Mouse (Mus musculus) cerebellum, adult 8-10 months (tissue): Measurements from ENCODE around the gene Mrpl44.

Experiments
- DNase-seq: peaks from one replicate; pipeline ENCODE4 v3.0.0; 2022

Mrpl44 gene

DNA sequence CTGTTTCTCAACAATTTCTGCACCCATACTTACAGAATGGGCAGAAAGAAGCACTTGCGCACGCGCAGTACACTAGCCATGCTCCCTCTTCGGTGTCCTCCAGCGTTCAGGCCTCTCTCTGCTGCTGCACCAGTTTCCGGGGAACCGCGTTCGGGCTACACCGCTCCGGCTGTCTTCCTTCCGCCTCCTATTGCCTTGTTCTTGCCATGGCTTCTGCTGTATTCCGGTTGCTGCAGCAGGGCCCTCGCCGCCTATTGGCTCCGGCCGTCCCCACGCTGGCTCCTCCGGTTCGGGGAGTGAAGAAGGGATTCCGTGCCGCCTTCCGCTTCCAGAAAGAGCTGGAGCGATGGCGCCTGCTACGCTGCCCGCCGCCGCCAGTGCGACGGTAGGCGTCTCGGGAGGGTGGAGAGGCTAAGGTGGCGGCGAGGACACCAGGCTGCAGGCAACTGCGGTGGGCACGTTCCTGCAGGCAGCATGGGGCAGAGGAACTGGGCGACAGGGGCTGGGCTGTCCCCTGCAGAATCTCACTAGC lies at the start of gene Mrpl44, which contains the start of gene Wdfy1:
TSS of gene Mrpl44 (plus strand) at position 92 of the 532 bp plus-strand sequence.
TSS of gene Wdfy1 (minus strand) at position 217 of the 532 bp plus-strand sequence.
- DNase-seq, result peak; percentile 99

DNA sequence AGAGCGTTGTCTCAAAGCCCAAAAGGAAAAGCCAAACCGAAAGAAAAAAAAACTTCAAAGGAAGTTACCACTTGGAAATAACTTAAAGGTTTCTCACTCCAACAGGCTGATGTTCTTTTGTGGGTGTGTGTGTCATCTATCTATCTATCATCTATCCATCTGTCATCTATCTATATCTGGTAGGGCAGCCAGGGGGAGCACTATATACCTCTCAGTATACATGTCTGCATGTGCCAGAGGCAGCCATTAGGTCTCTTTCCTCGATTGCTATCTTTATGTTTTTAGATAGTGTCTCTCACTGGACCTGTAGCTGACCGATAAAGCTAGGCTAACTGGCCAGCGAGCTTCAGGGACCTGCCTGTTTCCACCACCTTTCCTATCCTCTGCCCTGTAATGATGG lies 41.0 kb upstream of the Mrpl44 start:
- no peak for DNase-seq

DNA sequence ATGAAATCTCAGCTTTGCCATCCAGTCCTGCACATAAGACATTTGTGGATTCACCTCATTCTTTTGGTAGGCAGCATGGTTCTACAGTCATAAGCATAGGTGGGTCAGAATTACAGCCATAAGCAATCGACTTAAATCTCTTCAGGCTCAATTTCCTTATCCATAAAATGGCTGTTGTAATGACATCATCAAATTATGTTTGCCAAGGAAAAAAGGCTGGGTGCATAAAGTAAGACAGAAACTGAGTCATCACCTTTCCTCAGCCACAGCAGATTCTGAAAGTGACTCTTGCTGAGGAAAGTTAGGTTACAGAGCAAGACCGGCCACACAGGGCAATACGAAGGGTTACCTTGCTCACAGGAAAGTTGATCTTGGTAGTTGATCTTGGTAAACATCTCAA lies 39.4 kb upstream of the Mrpl44 start:
- no peak for DNase-seq

DNA sequence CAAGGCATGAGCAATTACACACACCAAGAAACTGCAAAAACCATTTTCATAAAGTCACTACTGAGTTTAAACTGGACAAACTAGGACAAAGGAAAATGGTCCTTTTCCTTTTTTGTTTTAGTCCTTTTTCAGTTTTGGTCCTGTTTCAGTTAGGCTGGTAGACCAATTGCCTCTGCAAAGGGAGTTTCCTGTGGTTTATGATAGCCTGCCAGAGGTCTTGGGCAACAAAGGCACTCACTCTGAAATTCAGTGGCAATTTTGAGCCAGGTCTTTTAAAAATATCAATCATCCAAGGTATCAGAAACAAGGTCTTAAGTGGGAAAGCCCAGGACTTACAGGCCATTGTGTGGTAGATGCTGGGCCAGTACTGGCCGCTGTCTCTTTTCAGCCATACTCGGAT lies 36.1 kb upstream of the Mrpl44 start:
- DNase-seq, result no peak

DNA sequence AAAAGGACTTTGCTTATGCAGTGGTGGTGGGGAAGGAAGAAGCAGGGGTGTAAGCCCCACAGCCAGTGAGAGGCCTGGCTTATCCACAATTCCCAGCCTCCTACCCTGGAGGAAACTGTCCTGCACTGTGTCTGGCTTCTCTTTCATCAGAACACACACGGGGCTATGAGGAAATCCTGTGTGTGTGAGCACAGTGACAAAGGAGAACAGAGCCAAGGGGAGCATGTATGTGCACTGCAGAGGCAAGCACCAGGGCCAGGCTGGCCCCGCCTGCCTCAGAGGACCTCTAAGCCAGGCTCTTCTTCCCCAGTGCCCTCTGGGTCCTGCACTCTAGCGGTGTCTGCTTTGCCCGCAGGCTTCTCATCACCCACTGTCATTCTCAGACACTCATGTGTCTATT lies 34.8 kb upstream of the Mrpl44 start:
- no peak for DNase-seq

DNA sequence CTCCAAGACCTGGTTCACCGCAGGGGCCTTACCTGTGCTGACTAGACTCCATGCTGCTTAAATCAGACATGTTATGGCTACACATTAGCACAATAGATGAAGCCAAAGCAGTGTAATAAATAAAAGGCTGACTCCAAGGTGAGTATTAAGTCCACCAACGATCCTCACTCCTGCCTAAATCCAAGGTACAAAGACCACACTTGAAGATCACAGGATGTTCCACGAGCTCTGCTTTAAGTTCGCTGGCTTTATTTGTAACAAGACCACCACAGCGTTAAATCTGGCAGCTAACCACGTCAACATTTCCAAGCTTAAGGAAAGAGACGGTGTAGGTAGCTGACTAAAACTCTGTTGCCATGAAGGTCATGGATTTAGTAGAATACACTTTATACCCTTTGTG lies 32.9 kb upstream of the Mrpl44 start:
- DNase-seq, result no peak

DNA sequence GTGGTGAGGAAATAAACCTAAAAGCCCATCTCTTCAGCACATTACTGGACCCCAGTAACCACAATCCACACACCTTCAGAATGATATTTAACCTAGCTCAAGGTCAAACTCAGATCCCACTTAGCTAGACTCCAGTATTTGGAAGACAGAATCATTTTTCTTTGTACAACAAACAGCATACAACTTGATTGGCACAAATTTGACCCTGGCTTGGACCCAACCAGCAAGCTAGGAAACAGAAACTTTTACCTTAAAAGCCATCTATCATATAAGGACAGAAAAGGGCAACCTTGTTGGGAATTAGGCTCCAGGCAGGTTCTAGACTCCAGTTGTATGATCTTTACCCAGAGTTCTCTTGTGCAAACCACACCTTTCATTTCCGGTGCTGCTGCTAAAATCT lies 32.4 kb upstream of the Mrpl44 start:
- DNase-seq, result no peak

DNA sequence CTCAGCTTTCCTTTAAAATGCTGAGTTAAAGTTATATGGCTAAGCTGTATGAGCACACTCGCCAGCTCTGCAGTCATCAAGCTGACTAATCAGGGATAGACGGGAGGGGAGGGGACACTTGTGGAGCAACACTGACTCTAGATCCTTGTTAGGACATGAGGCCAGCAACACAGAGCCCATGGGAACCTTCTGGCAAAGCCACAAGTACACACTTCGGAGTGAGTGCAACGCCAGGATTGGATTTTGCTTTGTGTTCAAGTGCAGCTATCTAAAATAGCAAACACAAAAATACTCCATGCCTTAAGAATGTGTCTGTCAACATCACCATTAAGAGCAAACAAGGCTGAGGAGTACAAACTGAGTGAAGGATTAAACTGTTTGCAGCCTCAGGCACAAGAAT lies 29.8 kb upstream of the Mrpl44 start:
- no peak for DNase-seq

DNA sequence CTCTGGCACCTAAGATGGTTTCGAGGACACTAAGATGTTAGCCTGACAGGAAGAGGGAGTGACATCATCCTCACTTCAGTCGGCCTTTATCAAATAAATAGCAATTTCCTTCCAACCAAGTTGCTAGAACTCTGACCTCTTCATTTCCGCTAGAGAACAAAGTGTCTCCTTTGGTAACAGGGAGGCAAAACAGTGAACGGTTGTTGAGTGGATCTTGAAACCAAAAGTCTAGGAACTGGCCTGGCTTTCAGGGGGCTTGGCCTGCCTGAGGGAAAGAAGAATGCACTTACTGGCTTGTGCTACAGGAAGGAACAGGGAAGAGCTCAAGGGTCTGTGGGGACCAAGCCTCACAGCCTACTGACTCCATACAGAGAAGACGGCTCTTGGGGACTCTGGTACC lies 24.6 kb upstream of the Mrpl44 start:
- no peak for DNase-seq

DNA sequence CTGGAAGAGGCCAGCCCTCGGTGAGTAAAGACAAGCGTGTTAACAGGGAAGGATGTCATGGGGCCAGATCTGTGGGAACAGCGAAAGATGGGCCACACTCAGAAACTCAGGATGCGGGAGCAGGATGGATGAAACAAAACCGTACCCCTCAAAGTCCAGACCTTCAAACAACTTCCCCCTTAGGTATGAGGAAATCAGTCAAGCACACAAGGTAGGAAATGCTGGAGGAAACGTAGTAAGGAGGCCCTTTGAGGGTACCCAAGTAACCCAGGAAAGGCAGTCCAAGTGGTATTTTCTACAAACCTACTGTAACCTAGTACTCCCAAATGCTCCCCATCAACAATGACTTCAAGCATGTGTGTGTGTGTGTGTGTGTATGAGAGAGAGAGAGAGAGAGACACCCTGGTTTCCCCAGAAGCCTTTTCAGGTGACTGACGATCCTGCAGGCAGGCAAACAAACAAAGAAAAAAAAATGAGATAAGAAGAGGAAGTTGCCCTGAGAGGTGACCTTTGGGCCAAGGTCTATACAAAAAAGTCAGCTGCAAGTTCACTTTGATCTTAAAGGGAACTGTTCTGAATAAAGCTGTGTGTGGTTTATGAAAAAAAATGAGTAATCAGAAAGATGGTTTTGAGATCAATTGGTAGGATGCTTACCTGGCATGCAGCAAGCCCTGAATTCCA lies 23.7 kb upstream of the Mrpl44 start:
- no peak for DNase-seq

DNA sequence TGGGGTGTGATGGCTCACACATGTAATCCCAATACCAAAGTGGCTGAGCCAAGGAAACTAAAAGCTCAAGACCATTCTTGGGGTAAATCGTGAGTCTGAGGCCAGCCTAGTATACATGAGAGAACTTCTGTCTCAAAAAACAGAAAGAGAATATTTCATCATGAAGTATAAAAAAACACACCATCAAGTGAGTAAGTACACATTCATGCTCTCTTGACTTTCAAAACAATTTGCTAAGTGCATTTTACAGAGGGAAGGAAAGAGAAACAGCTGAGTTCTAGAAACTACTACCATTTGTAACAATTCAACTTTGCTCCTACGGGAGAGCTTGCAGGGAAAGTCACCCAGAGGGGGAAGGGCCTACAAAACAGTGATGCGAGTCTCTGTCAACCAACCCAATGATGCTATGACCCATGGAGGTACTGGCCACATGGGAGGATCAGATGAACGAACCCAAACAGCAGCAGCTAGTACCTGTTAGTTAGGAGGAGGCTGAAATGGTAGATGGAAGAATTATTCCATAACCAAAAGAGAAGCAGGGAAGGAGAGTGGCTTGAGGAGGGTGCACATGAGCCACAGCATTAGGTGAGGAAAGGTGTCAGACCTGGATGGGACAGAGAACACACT lies 23.0 kb upstream of the Mrpl44 start:
- no peak for DNase-seq

DNA sequence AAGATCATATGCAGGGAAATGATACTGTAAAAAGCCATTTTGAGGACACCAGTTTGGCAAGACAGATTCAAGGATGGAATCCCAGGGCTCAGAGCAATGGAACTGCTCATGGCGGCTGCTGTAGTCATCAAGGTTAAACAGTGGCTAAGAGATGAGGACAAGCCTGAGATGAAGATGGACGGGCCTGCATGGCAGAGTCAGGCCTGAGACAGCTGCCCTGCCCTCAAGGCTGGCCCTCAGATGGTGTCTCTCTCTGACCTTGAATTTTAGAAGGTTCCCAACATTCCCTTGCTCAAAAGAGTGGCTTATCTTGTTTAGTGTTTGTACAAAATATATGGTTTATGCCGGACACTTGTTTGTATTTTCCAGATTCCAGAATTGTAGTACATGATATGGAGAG lies 22.4 kb upstream of the Mrpl44 start:
- DNase-seq, result no peak

DNA sequence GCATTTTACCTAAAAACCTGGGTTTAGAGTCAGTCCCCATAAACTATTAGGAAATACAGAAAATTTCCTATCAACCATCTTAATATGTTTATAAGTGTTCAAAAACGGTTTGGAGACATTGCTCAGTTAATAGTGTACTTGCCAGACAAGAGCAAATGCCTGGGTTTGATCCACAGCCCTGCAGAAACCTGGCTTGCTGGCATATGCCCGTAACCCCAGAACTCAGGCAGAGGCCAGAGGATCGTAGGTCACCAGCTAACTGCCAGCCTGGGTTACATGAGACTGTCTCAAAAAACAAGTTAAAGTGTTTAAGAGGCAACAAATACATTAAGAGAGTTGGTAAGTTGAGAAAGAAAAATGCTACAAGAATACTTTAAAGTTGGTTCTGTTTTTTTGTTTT lies 20.9 kb upstream of the Mrpl44 start:
- DNase-seq, result no peak

DNA sequence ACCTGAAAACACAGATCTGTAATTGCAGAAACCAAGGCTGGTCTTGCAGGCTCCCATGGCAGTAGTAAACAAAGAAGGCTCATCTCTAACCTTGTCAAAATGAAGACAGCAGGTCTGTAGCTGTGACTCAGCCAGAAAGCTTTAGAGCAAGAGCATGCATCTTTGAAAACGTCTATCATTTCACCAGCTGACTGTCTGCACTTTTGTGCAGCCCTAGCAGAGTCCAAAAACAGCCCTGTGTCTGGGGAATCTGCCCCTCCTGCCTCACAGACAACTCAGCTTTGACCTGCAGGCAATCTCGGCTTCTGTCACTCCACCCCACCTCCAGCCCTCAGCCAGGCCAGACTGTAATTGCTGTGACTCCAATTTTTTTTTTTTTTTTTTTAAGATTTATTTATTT lies 20.4 kb upstream of the Mrpl44 start:
- no peak for DNase-seq

DNA sequence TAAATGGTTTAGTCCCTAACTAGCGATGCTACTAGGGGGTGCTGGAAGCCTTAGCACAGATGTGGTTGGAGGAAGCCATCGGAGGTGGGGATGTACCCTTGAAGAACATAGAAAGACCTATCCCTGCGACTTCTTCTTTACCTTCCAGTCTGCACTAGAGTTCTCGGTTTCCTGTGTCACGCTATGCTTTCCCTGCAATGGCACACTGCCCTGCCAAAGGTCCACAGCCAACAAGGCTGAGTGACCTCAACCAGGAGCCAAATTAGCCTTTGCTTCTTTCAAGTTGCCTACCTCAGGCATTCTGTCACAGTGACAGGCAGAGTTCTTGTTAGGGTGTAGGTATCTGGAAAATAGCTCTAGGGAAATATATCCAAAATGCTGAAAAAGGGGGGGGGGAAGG lies 19.4 kb upstream of the Mrpl44 start:
- DNase-seq, result no peak

DNA sequence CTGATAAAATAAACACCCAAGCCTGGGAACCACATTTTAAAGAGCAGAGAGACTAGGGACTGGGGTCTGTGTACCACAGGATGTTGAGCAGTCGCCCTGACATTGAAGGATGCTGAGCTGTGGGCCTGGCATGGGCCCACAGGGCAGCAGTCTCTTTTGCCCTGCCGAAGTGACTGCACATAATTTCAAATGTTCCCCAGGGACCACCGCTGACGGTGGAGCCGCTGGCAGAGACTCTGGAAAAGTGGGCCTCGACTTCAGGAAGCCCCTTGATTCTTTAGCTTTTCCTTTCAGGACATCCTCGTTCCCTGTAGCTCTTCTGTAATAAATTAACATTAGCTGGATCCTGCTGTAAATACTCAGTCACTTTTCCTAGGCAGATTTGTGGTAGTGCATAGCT lies 18.7 kb upstream of the Mrpl44 start:
- DNase-seq, result no peak

DNA sequence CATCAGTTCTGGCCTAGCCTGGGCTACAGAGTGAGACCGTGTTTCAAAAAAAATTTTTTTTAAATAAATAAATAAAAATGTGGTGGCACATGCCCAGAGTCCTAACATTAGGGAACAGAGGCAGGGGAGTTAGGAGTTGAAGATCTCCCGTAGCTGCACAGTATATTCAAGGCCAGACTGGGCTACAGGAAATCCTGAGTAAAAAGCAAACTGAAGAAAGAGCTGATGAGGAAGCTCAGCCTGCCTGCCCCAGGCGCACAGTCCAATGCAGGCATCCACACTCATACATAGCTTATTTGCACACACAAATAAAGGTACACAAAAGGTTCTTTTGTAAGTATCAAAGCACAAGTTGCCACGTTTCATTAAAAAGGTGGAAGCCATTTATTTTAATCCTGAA lies 18.2 kb upstream of the Mrpl44 start:
- no peak for DNase-seq

DNA sequence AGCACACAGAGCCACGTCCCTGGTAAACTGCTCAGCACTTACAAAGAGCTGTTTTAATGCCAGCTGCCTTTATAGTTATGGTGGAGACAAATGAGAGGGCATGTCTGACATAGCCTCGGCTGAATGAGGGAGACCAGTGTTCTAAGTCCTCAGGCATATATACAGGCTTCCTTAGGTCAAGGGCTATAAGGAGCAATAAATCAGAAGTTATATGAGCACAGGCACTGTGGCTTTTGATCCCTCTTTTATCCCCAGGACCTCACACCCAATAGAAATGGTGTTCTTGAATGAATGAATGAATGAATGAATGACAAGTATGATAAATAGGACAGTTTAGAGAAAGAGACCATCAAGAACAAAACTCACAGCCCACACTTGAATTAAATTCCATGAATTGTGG lies 16.8 kb upstream of the Mrpl44 start:
- no peak for DNase-seq

DNA sequence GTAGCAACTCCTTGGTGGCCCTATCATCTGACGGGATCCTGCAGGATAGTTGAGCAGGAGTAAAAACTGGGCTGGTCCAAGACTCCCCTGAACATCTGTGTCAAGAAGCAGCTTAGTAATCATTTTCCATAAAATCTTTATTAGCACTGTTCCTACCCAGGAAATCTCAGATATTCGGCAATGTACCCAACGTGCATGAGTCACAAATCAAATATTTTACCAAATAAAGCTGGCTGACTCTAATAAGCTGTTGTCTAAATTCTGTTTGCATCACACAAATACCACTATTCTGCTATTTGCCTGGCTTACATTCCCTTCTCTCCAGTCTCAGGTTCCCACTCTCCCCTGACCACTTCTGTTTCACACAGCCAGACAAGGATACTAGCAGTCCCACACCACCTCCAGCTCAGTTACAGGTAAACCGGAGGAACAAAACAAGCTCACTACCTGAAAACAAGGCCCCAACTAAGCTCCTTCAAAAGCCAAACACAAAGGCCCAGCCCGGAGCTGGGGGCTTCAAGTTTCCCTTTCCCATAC lies 16.3 kb upstream of the Mrpl44 start:
- no peak for DNase-seq

DNA sequence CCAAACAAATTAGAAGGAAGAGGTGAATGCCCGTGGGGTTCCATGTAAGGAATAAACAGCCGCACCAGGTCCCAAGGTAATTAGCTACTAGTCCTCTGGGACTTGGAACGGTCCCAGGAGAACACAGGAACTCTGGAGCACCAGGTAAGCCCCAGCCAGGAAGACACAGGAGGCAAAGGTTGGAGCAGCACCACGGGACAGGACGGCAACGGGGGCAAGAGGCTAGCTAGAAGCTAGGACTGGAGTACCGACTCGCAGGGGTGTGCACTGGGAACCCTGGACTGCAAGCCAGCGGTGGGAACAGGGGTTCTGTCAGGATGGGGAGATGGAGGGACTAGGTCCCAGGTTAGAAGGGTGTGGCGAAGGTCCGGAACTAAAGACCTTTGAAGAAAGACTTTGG lies 15.2 kb upstream of the Mrpl44 start:
- DNase-seq, result peak; percentile 27

DNA sequence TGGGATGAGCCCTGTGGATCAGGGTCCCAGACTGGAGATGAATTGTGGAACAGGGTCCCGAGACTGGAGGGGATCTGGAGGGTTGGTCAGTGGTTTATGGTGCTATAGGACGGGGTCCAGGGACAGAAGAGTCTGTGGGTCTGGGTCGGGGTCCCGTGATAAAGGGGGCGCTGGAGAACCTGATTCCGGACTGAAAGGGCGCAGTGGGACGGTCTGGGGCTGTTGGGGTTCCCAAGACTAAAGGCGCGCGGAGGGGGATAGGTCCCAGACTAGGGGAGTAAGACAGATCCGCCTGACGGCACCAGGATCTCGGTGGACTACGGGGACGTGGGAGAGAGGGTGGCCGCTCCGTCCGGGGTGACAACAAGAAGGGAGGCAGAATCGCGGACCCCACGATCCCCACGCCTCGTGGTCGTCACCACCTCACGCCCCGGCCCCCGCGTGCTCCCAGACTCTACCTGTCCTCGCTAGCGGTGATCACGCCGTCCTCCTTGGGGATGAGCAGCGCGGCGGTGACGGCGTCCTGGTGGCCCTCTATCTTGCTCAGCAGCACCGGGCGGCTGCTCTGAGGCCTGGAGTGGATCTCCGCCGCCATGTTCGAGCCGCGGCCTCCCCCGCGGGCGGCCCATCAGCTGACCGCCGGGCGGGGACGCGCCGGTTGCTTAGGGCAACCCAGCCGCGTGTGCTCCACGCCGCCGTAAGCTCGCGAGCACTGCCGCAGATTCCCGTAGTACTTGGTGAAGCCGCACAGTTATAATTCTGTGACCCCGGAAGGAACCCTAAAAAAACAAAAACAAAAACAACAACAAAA lies 14.5 kb upstream of the Mrpl44 start:
- DNase-seq, result peak; percentile 80

DNA sequence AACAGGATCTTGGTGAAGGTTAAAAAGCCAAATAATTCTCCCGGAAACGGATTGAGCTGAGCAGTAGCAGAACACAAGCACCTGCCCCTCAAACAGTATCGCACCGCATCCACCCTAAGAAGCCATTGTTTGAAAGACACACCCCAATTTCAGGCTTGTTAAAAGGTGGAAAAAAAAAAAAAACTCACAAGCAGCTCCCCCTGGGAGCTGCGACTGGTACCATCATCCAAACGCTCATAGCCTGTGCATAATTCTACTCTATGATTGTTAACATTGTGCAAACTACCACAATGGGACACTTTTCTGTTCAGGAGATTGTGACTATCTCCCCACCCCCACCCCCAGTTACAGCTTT lies 13.9 kb upstream of the Mrpl44 start:
- no peak for DNase-seq
